Mouse (Mus musculus) gastrocnemius, adult 2 months (tissue): ENCODE data around the gene Fuk. TPM values are rescaled to one million over a fixed set of nuclear protein-coding genes. Genes with fewer than 3 reads are reported as not detected.
"Not testable (repeated sequence)": the region's sequence is repeated elsewhere in the genome, so short reads cannot be mapped to it uniquely, and the experiment has no call there.

Experiments
- DNase-seq: peaks from one replicate; pipeline ENCODE4 v3.0.0; 2022
- H3K27ac ChIP-seq: fragments of 200-600 bp; 2 replicates; pipeline ENCODE4 v1.8.1; 2022; ENCODE audit warnings: mild to moderate bottlenecking
- H3K4me3 ChIP-seq: fragments of 200-600 bp; 2 replicates; pipeline ENCODE4 v1.8.1; 2022; ENCODE audit warnings: mild to moderate bottlenecking, moderate library complexity
- CTCF ChIP-seq: fragments of 200-600 bp; IDR thresholded peaks from 2 replicates; pipeline ENCODE4 v1.8.1; 2022; ENCODE audit warnings: antibody characterized with exemption, mild to moderate bottlenecking, moderate library complexity
- intact Hi-C: fragments of 180-260 bp; cut with DNase I; formaldehyde crosslinking; loops from one replicate; pipeline ENCODE4 v1.15.1; 2025
- total RNA-seq, 2 experiments: library from RNA; stranded (reverse); gene quantifications; 2 replicates each; pipeline ENCODE4 v1.2.3; 2021

Fuk gene
- total RNA-seq, 2 experiments from 2014 or later, result 4.4 TPM

GRCm38 (mm10) chr8:110888860-110889259 lies 13.4 kb downstream of the Fuk start:
- H3K4me3 ChIP-seq, result no peak overlapping the region
- DNase-seq, result peak; percentile 81
- peak; percentile 8; the same call in 1 of the 2 replicates for TF ChIP-seq CTCF
- intact Hi-C loops, result no loop called here
- peak overlapping the region; percentile 46 for H3K27ac ChIP-seq

DNA sequence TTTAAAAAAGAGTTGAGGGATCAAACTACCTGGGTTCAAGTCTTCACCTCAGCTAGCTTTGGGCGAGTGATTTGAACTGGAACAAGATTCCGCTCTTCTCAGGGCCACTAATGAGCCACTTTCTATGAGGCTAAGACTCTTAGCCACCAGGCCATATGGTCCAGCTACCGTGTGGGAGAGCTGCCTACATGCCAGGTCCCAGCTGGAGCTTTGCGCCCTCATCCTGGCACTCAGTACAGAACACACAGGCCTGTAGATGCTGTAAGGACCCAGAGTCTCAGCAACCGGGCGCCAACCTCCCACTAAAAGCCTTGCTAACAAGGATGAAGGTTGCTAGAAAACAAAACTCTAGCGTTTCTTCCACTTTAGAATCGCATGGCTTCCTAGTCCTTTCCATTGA lies 13.8 kb downstream of the Fuk start:
- no peak overlapping the region for H3K4me3 ChIP-seq
- DNase-seq, result no peak
- intact Hi-C loops, result no loop called here
- peak overlapping the region; percentile 46 for H3K27ac ChIP-seq
- TF ChIP-seq CTCF, result no peak

DNA sequence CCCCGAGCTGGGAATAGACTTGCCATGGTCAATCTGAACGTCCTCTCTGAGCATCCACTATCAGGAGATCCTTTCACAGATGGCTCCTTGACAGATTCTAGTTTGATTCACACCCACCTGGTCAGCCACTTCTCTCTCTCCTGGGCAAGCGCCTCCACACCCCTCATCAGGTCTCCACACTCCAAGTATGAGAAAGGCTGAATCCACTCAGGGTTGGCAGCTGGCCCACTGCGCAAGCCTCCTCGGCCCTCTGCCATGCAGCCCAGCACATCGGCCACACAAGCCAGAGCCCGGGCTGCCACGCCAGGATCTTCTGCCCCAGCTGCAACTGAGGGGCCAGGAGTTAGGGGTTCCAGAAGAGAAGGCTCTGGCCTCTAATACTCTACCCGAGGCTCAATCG lies 14.7 kb downstream of the Fuk start:
- Histone ChIP-seq H3K27ac (no peak overlapping the region), H3K4me3 (no peak overlapping the region)
- peak; percentile 46 for DNase-seq
- no peak for TF ChIP-seq CTCF
- intact Hi-C loops, result no loop called here

GRCm38 (mm10) chr8:110886634-110887033 lies 15.7 kb downstream of the Fuk start:
- intact Hi-C loops, result no loop called here
- Histone ChIP-seq H3K4me3 (no peak overlapping the region), H3K27ac (no peak overlapping the region)
- no peak for TF ChIP-seq CTCF
- DNase-seq, result no peak

- TF ChIP-seq CTCF, result no peak
- intact Hi-C loops, result no loop called here
- Histone ChIP-seq H3K27ac (no peak overlapping the region), H3K4me3 (no peak overlapping the region)
- no peak for DNase-seq
Measured at GRCm38 (mm10) chr8:110883824-110884223, 18.5 kb downstream of the Fuk start.

DNA sequence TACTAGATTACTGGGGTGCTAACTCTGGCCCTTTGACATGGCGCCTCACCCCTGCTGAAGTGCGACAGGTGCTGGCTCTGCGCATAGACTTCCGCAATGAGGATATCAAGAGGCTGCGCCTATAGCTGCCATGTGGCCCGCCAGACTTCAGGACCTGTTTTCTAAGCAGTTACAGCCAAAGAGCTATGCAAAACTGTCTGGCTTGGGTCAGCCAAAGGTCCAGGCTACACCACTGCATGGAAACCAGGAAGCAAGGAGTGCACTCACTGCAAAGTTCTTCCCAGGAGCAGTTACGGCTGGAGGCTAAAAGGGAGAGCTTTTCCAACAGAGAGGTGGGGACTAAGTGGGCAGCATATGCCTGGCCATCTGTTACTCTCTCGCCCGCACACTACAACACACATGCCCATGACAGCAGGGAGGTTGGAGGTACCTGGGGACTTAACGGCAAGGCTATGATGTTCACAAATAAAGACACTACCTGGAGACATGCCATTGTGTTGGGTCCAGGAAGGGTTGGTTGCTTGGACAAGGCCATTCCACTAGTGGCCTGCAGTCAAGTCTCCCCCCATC lies 20.5 kb downstream of the Fuk start:
- DNase-seq, result no peak
- intact Hi-C loops, result no loop called here
- Histone ChIP-seq H3K27ac (no peak overlapping the region), H3K4me3 (no peak overlapping the region)
- TF ChIP-seq CTCF, result no peak

- no peak for DNase-seq
- no peak overlapping the region for H3K4me3 ChIP-seq
- no peak overlapping the region for H3K27ac ChIP-seq
- intact Hi-C loops, result no loop called here
- TF ChIP-seq CTCF, result no peak
Measured at GRCm38 (mm10) chr8:110877862-110878261, 24.4 kb downstream of the Fuk start.

DNA sequence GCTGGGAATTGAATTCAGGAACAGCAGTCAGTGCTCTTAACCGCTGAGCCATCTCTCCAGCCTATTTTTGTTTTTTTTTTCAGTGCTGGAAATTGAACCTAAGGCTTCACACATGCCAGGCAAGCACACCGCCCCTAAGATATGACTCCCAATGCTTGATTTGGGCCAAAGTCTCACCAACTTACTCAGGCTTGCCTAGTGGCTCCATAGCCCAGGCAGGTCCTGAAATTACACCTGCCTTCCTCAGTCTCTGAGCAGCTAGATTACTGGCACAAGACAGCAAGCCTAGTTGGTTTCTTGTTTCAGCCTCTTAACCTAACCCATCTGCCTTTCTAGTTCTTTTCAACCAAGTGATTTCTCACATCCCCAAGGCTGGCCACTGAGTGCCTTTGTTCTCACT lies 31.8 kb downstream of the Fuk start:
- intact Hi-C loops, result no loop called here
- H3K4me3 ChIP-seq, result no peak overlapping the region
- H3K27ac ChIP-seq, result peak overlapping the region; percentile 72
- DNase-seq, result peak; percentile 43
- TF ChIP-seq CTCF, result no peak

GRCm38 (mm10) chr8:110861347-110862025 lies 40.8 kb downstream of the Fuk start:
- intact Hi-C loops, result not testable (repeated sequence)

GRCm38 (mm10) chr8:110859651-110860501 lies 42.4 kb downstream of the Fuk start:
- intact Hi-C loops, result no loop called here
- no peak overlapping the region for H3K27ac ChIP-seq
- peak; percentile 59 for TF ChIP-seq CTCF
- H3K4me3 ChIP-seq, result peak overlapping the region; percentile 40
- DNase-seq, result no peak

More at GRCm38 (mm10) chr8:110861347-110862025, 40.8 kb downstream of the Fuk start:
- H3K4me3 ChIP-seq, DNase-seq, H3K27ac ChIP-seq: not testable (repeated sequence)

DNA sequence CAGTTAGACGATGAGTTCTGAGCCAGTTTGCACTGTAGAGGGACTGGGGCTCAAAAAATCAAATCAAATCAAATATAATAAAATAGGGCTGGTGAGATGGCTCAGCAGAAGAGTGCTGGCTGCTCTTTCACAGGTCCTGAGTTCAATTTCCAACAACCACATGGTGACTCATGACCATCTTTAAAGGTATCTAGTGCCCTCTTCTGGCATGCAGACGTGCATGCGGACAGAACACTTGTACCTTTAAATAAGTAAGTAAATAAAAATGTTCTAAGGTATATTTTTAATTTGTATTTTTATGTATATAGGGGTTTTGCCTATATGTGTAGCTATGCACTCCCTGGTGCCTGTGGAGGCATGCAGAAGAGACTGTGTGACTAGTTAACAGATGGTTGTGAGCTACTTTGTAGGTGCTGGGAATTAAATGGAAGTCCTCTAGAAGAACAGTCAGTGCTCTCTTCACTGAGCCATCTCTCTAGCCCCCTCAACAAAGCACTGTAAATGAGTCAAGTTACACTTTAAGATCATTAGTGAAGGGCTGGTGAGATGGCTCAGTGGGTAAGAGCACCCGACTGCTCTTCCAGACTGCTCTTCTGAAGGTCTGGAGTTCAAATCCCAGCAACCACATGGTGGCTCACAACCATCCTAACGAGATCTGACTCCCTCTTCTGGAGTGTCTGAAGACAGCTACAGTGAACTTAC lies 45.4 kb downstream of the Fuk start:
- intact Hi-C loops, result no loop called here
- Histone ChIP-seq H3K27ac (no peak overlapping the region), H3K4me3 (no peak overlapping the region)
- no peak for DNase-seq
- peak; percentile 54 for TF ChIP-seq CTCF

DNA sequence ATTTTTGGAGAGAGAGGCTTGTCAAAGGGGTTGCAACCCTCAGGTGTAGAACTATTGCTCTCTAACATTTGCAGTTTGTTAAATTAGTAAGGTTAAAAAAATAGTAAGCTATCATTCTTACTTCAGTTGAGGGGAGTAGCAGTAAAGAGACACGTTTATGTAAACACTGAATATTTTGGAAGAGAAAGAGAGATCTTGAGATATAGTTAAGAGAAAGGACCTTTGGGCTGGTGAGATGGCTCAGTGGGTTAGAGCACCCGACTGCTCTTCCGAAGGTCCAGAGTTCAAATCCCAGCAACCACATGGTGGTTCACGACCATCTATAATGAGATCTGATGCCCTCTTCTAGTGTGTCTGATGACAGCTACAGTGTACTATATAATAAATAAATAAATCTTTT lies 46.2 kb downstream of the Fuk start:
- H3K27ac ChIP-seq, DNase-seq, intact Hi-C loops, H3K4me3 ChIP-seq: not testable (repeated sequence)

GRCm38 (mm10) chr8:110851186-110851585 lies 51.1 kb downstream of the Fuk start:
- intact Hi-C loops, result no loop called here

More at GRCm38 (mm10) chr8:110851186-110851585, 51.1 kb downstream of the Fuk start:
- no peak for DNase-seq
- TF ChIP-seq CTCF, result no peak
- H3K4me3 ChIP-seq, result no peak overlapping the region
- no peak overlapping the region for H3K27ac ChIP-seq
